Mouse (Mus musculus) midbrain, embryonic 15.5 days (tissue): ENCODE measurements around the gene Dmbt1. TPM values are rescaled to one million over a fixed set of nuclear protein-coding genes. Genes with fewer than 3 reads are reported as not detected.
"Not testable (repeated sequence)": the region's sequence is repeated elsewhere in the genome, so short reads cannot be mapped to it uniquely, and the experiment has no call there.

Experiments
- ATAC-seq: fragments of 200-750 bp; cut with Nextera tagmentation; replicated peaks from 2 replicates; pipeline ENCODE4 v1.8.0; 2017; ENCODE audit warnings: moderate TSS enrichment
- H3K27ac ChIP-seq: fragments of 300-500 bp; sonication (generic); 2 replicates; pipeline ENCODE4 v1.5.1; 2015; ENCODE audit warnings: mild to moderate bottlenecking, inconsistent platforms
- H3K27me3 ChIP-seq: fragments of 300-500 bp; sonication (generic); replicated peaks from 2 replicates; pipeline ENCODE4 v1.6.1; 2015; ENCODE audit warnings: inconsistent platforms
- H3K36me3 ChIP-seq: fragments of 300-500 bp; sonication (generic); replicated peaks from 2 replicates; pipeline ENCODE4 v1.6.1; 2015; ENCODE audit warnings: inconsistent platforms
- H3K4me1 ChIP-seq: fragments of 300-500 bp; sonication (generic); 2 replicates; pipeline ENCODE4 v1.6.1; 2015; ENCODE audit warnings: inconsistent platforms
- H3K4me2 ChIP-seq: fragments of 300-500 bp; sonication (generic); 2 replicates; pipeline ENCODE4 v1.6.1; 2015; ENCODE audit warnings: inconsistent platforms, mild to moderate bottlenecking, moderate library complexity
- H3K4me3 ChIP-seq: fragments of 300-500 bp; sonication (generic); 2 replicates; pipeline ENCODE4 v1.5.1; 2015; ENCODE audit warnings: mild to moderate bottlenecking, inconsistent platforms
- H3K9ac ChIP-seq: fragments of 300-500 bp; sonication (generic); 2 replicates; pipeline ENCODE4 v1.6.1; 2015; ENCODE audit warnings: mild to moderate bottlenecking, inconsistent platforms
- H3K9me3 ChIP-seq: fragments of 300-500 bp; sonication (generic); 2 replicates; pipeline ENCODE4 v1.6.1; 2016; ENCODE audit warnings: inconsistent platforms
- WGBS: fragments of 180-500 bp; shearing (Covaris S2); methylation state at CpG from one replicate; pipeline ENCODE4 v1.1.7; 2015; ENCODE audit warnings: mixed read lengths; 5-methylcytosine and 5-hydroxymethylcytosine counted together
- polyA plus RNA-seq: library from polyadenylated mRNA; unstranded; fragments of >200 nt; fragmentation: Nextera tagmentation; extraction: Ambion mirVana; gene quantifications from 2 replicates; pipeline ENCODE4 v1.2.1, GENCODE M21; 2015

Gene Dmbt1
- polyA plus RNA-seq, 1 experiment from 2014 or later, result 0.15 TPM

- no peaks in the 10 kb centered on the region for H3K4me1 ChIP-seq
- H3K4me2 ChIP-seq, result no peak overlapping the region
- 0 out of 2 replicates have a peak, but pooled peaks cover 7% of the 10 kb centered on the region for H3K9me3 ChIP-seq
- no peak overlapping the region for H3K4me3 ChIP-seq
- no peaks in the 10 kb centered on the region for H3K27me3 ChIP-seq
- WGBS, result 88% methylated on average over 5 of the region's 5 CpGs
- no peaks in the 10 kb centered on the region for H3K36me3 ChIP-seq
- no peak overlapping the region for H3K27ac ChIP-seq
- no peak for ATAC-seq
- no peak overlapping the region for H3K9ac ChIP-seq
Observed at GRCm38 (mm10) chr7:131009178-131009577, 22.7 kb upstream of the Dmbt1 start.

- no peaks in the 10 kb centered on the region for H3K27me3 ChIP-seq
- H3K4me2 ChIP-seq, result no peak overlapping the region
- no peak overlapping the region for H3K27ac ChIP-seq
- no peaks in the 10 kb centered on the region for H3K4me1 ChIP-seq
- H3K9me3 ChIP-seq, result 0 out of 2 replicates have a peak, but pooled peaks cover 7% of the 10 kb centered on the region
- no peaks in the 10 kb centered on the region for H3K36me3 ChIP-seq
- H3K4me3 ChIP-seq, result no peak overlapping the region
- WGBS, result 90% methylated on average over 1 of the region's 1 CpGs
- ATAC-seq, result no peak
- no peak overlapping the region for H3K9ac ChIP-seq
Observed at GRCm38 (mm10) chr7:131011901-131012300, 20.0 kb upstream of the Dmbt1 start.

GRCm38 (mm10) chr7:131019181-131019580, 12.7 kb upstream of the Dmbt1 start:
- Histone ChIP-seq H3K27me3 (no peaks in the 10 kb centered on the region), H3K4me1 (no peaks in the 10 kb centered on the region), H3K4me3 (no peak overlapping the region), H3K9me3 (no peaks in the 10 kb centered on the region), H3K36me3 (no peaks in the 10 kb centered on the region), H3K9ac (no peak overlapping the region), H3K4me2 (no peak overlapping the region), H3K27ac (no peak overlapping the region)
- no peak for ATAC-seq
- WGBS, result 91% methylated on average over 2 of the region's 2 CpGs

GRCm38 (mm10) chr7:131024807-131025206, 7.0 kb upstream of the Dmbt1 start:
- H3K27me3 ChIP-seq, result no peaks in the 10 kb centered on the region
- H3K4me2 ChIP-seq, result no peak overlapping the region
- H3K9ac ChIP-seq, result no peak overlapping the region
- WGBS, result 83% methylated on average over 1 of the region's 1 CpGs
- no peaks in the 10 kb centered on the region for H3K9me3 ChIP-seq
- no peak overlapping the region for H3K27ac ChIP-seq
- no peaks in the 10 kb centered on the region for H3K36me3 ChIP-seq
- H3K4me3 ChIP-seq, result no peak overlapping the region
- H3K4me1 ChIP-seq, result no peaks in the 10 kb centered on the region
- ATAC-seq, result no peak

- Histone ChIP-seq H3K9me3 (no peaks in the 10 kb centered on the region), H3K4me1 (no peaks in the 10 kb centered on the region), H3K9ac (no peak overlapping the region), H3K4me2 (no peak overlapping the region), H3K27me3 (no peaks in the 10 kb centered on the region), H3K4me3 (no peak overlapping the region), H3K36me3 (no peaks in the 10 kb centered on the region), H3K27ac (no peak overlapping the region)
- ATAC-seq, result no peak
- 88% methylated on average over 1 of the region's 1 CpGs for WGBS
Observed at GRCm38 (mm10) chr7:131027557-131027956, 4.3 kb upstream of the Dmbt1 start.

GRCm38 (mm10) chr7:131036396-131036795, 4.5 kb downstream of the Dmbt1 start:
- no peaks in the 10 kb centered on the region for H3K4me1 ChIP-seq
- no peaks in the 10 kb centered on the region for H3K36me3 ChIP-seq
- no peaks in the 10 kb centered on the region for H3K27me3 ChIP-seq
- no peak overlapping the region for H3K9ac ChIP-seq
- 85% methylated on average over 3 of the region's 3 CpGs for WGBS
- ATAC-seq, result no peak
- H3K9me3 ChIP-seq, result no peaks in the 10 kb centered on the region
- H3K4me2 ChIP-seq, result no peak overlapping the region
- H3K27ac ChIP-seq, result no peak overlapping the region
- H3K4me3 ChIP-seq, result no peak overlapping the region

- no peak overlapping the region for H3K9ac ChIP-seq
- WGBS, result 94% methylated on average over 2 of the region's 2 CpGs
Observed at GRCm38 (mm10) chr7:131037083-131037482, 5.2 kb downstream of the Dmbt1 start.

GRCm38 (mm10) chr7:131040760-131041159, 8.9 kb downstream of the Dmbt1 start:
- H3K4me1 ChIP-seq, H3K4me3 ChIP-seq, H3K9ac ChIP-seq, H3K27ac ChIP-seq, H3K9me3 ChIP-seq, H3K4me2 ChIP-seq, ATAC-seq, H3K27me3 ChIP-seq, H3K36me3 ChIP-seq: not testable (repeated sequence)
- WGBS, result 88% methylated on average over 8 of the region's 8 CpGs

More at GRCm38 (mm10) chr7:131037083-131037482, 5.2 kb downstream of the Dmbt1 start:
- Histone ChIP-seq H3K27me3 (no peaks in the 10 kb centered on the region), H3K9me3 (no peaks in the 10 kb centered on the region), H3K27ac (no peak overlapping the region), H3K4me3 (no peak overlapping the region), H3K36me3 (no peaks in the 10 kb centered on the region), H3K4me1 (no peaks in the 10 kb centered on the region), H3K4me2 (no peak overlapping the region)
- no peak for ATAC-seq

GRCm38 (mm10) chr7:131042657-131043056, 10.8 kb downstream of the Dmbt1 start:
- ATAC-seq, result no peak
- H3K27me3 ChIP-seq, result no peaks in the 10 kb centered on the region
- no peaks in the 10 kb centered on the region for H3K9me3 ChIP-seq
- H3K4me2 ChIP-seq, result no peak overlapping the region
- no peak overlapping the region for H3K4me3 ChIP-seq
- no peak overlapping the region for H3K9ac ChIP-seq
- H3K27ac ChIP-seq, result no peak overlapping the region
- 52% methylated on average over 1 of the region's 1 CpGs for WGBS
- H3K4me1 ChIP-seq, result no peaks in the 10 kb centered on the region
- H3K36me3 ChIP-seq, result no peaks in the 10 kb centered on the region

- H3K36me3 ChIP-seq, H3K9me3 ChIP-seq, H3K4me1 ChIP-seq, H3K4me2 ChIP-seq, H3K27me3 ChIP-seq, H3K4me3 ChIP-seq, H3K9ac ChIP-seq, H3K27ac ChIP-seq, ATAC-seq: not testable (repeated sequence)
- WGBS, result 33% methylated on average over 3 of the region's 3 CpGs
Observed at GRCm38 (mm10) chr7:131045258-131045835, 13.5 kb downstream of the Dmbt1 start.

- not testable (repeated sequence) for H3K27ac ChIP-seq, H3K4me1 ChIP-seq, H3K36me3 ChIP-seq, H3K27me3 ChIP-seq, H3K9ac ChIP-seq, H3K4me3 ChIP-seq, H3K4me2 ChIP-seq, H3K9me3 ChIP-seq, ATAC-seq
- 83% methylated on average over 8 of the region's 8 CpGs for WGBS
Observed at GRCm38 (mm10) chr7:131049829-131050228, 18.0 kb downstream of the Dmbt1 start.

- no peaks in the 10 kb centered on the region for H3K4me1 ChIP-seq
- H3K27ac ChIP-seq, result no peak overlapping the region
- no peak overlapping the region for H3K4me2 ChIP-seq
- no peak overlapping the region for H3K4me3 ChIP-seq
- no peaks in the 10 kb centered on the region for H3K9me3 ChIP-seq
- H3K36me3 ChIP-seq, result no peaks in the 10 kb centered on the region
- H3K27me3 ChIP-seq, result no peaks in the 10 kb centered on the region
- H3K9ac ChIP-seq, result no peak overlapping the region
- no peak for ATAC-seq
Observed at GRCm38 (mm10) chr7:131054808-131055370, 23.0 kb downstream of the Dmbt1 start.

GRCm38 (mm10) chr7:131057918-131058317, 26.1 kb downstream of the Dmbt1 start:
- not testable (repeated sequence) for H3K27me3 ChIP-seq, H3K9me3 ChIP-seq, H3K36me3 ChIP-seq, H3K27ac ChIP-seq, H3K9ac ChIP-seq, H3K4me1 ChIP-seq, ATAC-seq, H3K4me3 ChIP-seq, H3K4me2 ChIP-seq
- WGBS, result 81% methylated on average over 9 of the region's 9 CpGs
